Mouse (Mus musculus) layer of hippocampus, adult 2 months (tissue): ENCODE measurements around the gene Luc7l. TPM values are rescaled to one million over a fixed set of nuclear protein-coding genes. Genes with fewer than 3 reads are reported as not detected.
A peak's percentile ranks its signal among the peaks of the same experiment; 100 is the strongest.

Experiments used
- DNase-seq, 2 experiments: peaks; one replicate each; pipeline ENCODE4 v3.0.0; 2022; ENCODE audit warnings: low spot score in 2 of 2
- H3K27ac ChIP-seq: fragments of 200-600 bp; 2 replicates; pipeline ENCODE4 v1.8.1; 2022
- H3K4me3 ChIP-seq: fragments of 200-600 bp; 2 replicates; pipeline ENCODE4 v1.8.1; 2022; ENCODE audit warnings: mild to moderate bottlenecking
- CTCF ChIP-seq: fragments of 200-600 bp; conservative IDR thresholded peaks from 2 replicates; pipeline ENCODE4 v1.8.1; 2022; ENCODE audit warnings: antibody characterized with exemption, mild to moderate bottlenecking, moderate library complexity
- total RNA-seq, 2 experiments: library from RNA; stranded (reverse); gene quantifications; 2 replicates each; pipeline ENCODE4 v1.2.3; 2021

Luc7l gene
- total RNA-seq, 2 experiments from 2014 or later = 87.5 to 91.9 TPM

DNA sequence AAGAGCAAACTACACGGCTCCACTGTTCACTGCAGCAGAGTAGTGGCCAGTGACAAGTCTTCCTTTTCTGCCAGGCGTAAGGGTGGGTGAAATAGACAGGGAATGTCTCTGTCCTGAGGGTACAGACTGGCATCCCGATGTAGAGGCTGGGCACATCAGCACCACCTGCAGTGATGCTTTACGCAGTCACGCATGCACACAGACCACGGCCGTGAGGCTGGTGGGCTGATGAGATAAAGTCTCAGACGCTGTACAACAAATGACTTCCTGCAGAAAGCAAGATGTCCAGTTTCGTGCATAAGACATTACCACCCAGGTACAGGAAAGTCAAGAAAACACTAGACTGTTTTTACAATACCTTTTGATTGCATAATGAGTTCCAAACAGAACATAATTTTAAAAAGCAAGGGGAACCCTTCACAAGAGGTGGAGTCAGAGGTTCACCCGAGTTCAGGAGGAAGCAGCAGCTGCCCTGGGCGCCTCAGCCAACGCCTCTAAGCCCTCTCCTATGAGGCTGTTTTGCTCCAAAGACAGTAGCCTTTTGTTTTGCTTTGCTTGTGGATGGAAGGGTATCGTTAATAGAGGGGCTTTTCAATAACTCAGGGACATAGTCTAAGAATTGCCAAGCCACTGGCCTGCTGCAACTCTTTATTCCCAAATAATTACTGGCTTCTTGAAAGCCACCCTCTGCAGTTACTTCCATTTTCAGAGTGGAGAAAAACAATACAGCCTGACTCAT is 17.4 kb upstream of the Luc7l start:
- TF ChIP-seq CTCF = no peak
- no peak for DNase-seq
- H3K4me3 ChIP-seq = no peak overlapping the region
- H3K27ac ChIP-seq = peak overlapping the region; percentile 75

DNA sequence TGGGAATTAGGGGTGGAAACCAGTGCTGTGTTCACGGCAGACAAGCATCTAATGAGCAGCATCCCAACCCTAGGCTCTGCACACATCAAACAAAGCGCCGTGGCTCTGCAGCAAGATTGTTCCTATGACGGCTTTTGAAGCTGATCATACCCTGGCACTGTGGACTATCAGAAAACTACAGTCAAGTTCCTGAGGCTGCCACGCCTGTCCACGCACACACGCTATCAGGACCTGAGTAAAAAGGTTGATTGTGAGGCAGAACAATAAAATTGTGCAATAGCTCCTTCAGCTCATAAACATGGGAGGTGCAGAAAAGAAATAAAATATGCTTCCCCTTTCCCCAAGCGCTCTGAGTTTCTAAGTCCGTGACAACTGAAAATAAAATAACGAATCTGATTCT is 15.0 kb upstream of the Luc7l start:
- no peak for TF ChIP-seq CTCF
- Histone ChIP-seq H3K27ac (0 out of 2 replicates have a peak overlapping the region, but pooled peaks have one; percentile 18), H3K4me3 (no peak overlapping the region)
- no peak for DNase-seq

DNA sequence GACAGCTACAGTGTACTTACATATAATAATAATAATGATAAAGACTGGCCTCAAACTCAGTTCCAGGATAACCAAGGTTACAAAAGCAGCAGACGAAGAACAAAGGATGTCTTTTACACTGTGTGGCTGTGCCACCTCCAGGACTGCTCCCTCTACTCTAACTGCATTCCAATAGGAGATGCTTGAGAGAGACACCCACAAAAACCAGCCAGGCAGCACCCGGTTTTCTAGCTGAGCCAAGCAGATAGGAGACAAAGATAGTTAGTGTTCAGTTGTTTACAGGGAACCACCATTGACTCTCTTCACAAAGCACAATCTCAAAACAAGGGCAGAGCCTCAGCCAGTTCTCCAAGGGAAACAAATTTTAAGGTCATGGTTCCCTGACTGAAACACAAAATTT is 13.1 kb upstream of the Luc7l start:
- DNase-seq = peak in 1 of 2 experiments; percentile 12
- peak overlapping the region; percentile 30; the same call in 1 of the 2 replicates for H3K27ac ChIP-seq
- TF ChIP-seq CTCF = no peak
- H3K4me3 ChIP-seq = no peak overlapping the region

DNA sequence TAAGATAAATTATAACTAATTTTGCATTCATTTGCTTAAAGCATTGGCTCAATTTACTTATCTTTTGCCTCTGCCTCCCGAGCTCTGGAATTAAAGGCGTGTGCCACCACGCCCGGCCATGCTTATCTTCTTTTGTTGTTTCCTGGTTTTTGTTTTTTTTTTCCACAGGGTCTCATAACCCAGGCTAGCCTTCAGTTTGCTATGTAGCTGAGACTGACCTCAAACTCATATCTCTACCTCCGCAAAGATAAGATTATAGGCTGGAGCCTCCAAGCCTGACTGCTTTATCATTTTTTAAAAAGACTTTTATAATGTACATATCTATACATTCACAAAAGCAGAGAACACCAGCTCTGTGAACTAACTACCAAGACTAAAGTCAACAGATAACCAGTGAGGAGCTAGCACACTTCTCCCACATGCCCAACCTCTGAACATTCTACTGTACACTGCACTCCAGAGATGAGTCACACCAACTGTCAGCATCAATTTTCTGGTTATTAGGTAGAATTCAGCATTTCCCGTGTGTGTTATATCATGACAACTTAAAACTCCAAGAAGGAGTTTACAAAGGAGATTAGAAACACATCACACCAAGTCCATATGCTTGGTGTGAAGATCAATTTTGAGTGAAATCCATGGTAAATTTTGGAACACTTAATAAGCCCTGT is 12.4 kb upstream of the Luc7l start:
- Histone ChIP-seq H3K27ac (peak overlapping the region; percentile 30; the same call in 1 of the 2 replicates), H3K4me3 (no peak overlapping the region)
- no peak for TF ChIP-seq CTCF
- DNase-seq = no peak

GRCm38 (mm10) chr17:26240990-26241389 is 11.7 kb upstream of the Luc7l start:
- peak overlapping the region; percentile 30; the same call in 1 of the 2 replicates for H3K27ac ChIP-seq
- no peak for TF ChIP-seq CTCF
- no peak for DNase-seq
- H3K4me3 ChIP-seq = no peak overlapping the region

GRCm38 (mm10) chr17:26243471-26244100 is 9.1 kb upstream of the Luc7l start:
- H3K4me3 ChIP-seq = peak overlapping the region; percentile 89
- peak overlapping the region; percentile 95 for H3K27ac ChIP-seq
- peak; percentile 64 for TF ChIP-seq CTCF
- DNase-seq = peak; percentile 26 to 48

DNA sequence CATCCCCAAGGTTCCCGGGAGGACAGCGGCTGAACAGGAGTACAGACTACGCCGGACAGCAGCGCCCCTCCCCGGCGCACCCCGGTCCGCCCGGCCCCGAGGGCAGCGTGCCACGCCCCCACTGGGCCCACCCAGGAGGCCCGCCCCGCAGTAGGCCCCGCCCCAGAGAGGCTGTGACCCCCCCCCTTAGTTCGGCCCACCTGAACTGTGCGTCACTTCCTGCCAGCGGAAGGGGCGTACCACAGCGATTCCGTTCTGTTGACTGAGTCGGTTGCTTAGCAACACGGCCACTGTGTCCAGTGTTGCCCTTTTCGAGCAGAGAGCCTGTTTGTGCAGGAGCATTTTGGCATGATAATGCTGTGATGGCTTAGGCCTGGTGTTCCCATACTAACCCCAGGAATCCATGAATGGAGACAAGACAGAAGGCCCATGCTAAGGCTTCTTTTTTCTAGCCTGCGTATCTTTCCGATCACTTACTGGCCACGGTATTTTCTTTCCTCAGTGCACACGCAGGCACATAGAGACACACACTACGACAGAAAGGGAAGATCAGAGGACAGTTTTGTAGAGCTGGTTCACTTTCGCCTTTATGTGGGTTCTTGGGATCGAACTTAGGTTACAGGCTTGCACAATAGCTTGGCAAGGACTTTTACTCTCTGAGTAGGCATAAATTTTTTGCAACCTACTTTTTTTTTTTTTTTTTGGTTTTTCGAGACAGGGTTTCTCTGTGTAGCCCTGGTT is 8.4 kb upstream of the Luc7l start, which contains the start of gene Fam234a:
Gene Fam234a, minus strand, starts transcription at position 142 of the 741 bp plus-strand sequence.
- H3K27ac ChIP-seq = peak within 1 kb of the TSS; percentile 95
- peak; percentile 90 to 93 for DNase-seq
- H3K4me3 ChIP-seq = peak within 1 kb of the TSS; percentile 89
- 0 out of 2 replicates have a peak, but pooled peaks have one; percentile 29 for TF ChIP-seq CTCF

DNA sequence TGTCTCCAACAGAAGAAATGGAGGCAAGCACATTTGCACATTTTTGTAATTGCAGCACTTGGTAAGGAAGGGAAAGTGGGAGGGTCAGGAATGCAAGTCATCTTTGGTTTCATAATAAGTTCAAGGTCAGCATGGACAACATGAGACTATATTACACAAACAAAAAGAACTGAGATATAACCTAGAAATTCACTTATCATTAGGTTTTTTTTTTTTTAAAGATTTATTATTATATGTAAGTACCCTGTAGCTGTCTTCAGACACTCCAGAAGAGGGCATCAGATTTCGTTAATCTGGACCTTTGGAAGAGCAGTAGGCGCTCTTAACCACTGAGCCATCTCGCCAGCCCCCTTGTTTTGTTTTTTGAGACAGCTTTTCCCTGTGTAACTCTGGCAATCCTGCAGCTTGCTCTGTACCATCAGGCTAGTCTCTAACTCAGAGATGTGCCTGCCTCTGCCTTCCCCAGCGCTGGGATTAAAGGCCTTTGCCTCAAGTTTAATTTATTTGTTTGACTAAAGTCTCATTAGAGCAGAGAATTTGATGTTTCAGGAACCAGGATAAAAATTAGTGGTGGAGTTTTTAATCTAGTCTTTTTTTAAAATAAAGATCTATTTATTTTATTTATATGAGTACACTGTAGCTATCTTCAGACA is 684 bp upstream of the Luc7l start:
- DNase-seq = no peak
- no peak for TF ChIP-seq CTCF
- Histone ChIP-seq H3K4me3 (peak overlapping the region; percentile 66), H3K27ac (peak overlapping the region; percentile 98)

DNA sequence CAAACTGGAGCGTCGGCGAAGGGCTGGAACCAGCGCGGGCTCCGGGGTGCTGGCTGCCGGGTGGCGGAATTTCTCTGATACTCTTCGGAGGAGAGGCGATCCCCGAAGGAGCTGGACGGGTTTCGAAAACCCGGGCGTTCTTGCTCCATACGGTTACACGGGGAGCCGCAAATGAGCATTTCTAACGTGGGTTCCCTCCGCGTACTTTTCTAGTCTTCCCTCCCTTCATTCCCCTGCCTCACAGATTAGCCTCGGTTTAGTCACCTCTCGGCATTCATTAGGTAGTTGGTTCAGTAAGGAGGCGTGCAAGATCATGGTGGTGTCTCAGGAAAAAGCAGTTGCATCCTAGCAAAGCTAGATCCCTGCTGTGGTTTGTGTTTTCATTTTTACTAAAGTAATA is 703 bp downstream of the Luc7l start:
- TF ChIP-seq CTCF = no peak
- no peak for DNase-seq
- H3K4me3 ChIP-seq = peak overlapping the region; percentile 66
- H3K27ac ChIP-seq = peak overlapping the region; percentile 98

DNA sequence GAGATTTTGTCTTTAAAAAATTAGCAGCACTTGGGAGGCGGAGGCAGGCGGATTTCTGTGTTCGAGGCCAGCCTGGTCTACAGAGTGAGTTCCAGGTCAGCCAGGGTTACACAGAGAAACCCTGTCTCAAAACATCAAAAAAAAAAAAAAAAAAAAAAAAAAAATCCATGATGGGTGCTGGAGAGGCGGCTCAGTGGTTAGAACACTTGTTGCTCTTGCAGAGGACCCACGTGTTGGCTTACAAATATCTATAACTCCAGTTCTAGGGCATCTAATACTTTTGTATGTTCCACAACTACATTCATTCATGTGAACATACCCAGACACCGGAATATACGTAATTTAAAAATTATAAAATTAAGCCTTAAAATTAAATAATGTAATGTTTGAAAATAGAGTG is 2.6 kb downstream of the Luc7l start:
- no peak for TF ChIP-seq CTCF
- Histone ChIP-seq H3K27ac (no peak overlapping the region), H3K4me3 (no peak overlapping the region)
- DNase-seq = no peak

GRCm38 (mm10) chr17:26261826-26262225 is 9.1 kb downstream of the Luc7l start:
- H3K4me3 ChIP-seq = no peak overlapping the region
- no peak overlapping the region for H3K27ac ChIP-seq
- TF ChIP-seq CTCF = peak; percentile 27; the same call in 1 of the 2 replicates
- DNase-seq = no peak

GRCm38 (mm10) chr17:26262384-26262783 is 9.7 kb downstream of the Luc7l start:
- DNase-seq = no peak
- no peak for TF ChIP-seq CTCF
- Histone ChIP-seq H3K4me3 (no peak overlapping the region), H3K27ac (no peak overlapping the region)
